Mouse (Mus musculus): ENCODE data around the gene Hist2h2ab. TPM values are rescaled to one million over a fixed set of nuclear protein-coding genes. Genes with fewer than 3 reads are reported as not detected.
"Not testable (repeated sequence)": the region's sequence is repeated elsewhere in the genome, so short reads cannot be mapped to it uniquely, and the experiment has no call there.

The Hist2h2ab gene
- total and polyA plus RNA-seq, 2 experiments: 0.81 to 8.9 TPM

GRCm38 (mm10) chr3:96236834-96237334, 17.2 kb downstream of the Hist2h2ab start:
- Histone ChIP-seq H3K27me3 (ENCODE audit: control insufficient read depth, insufficient read depth, low read length) (no peaks in the 10 kb centered on the region), H3K79me2 (ENCODE audit: control insufficient read depth, insufficient read depth, low read length) (no peaks in the 10 kb centered on the region), H3K4me3 (ENCODE audit: insufficient read depth, low read depth, low read length) (no peak overlapping the region), H3K27ac (replicated peaks; ENCODE audit: insufficient read depth, low read depth, low read length) (no peak overlapping the region), H3K4me1 (ENCODE audit: control insufficient read depth, insufficient read depth, low read length) (peaks cover 5% of the 10 kb centered on the region; the same call in 1 of the 2 replicates), H3K36me3 (ENCODE audit: control insufficient read depth, insufficient read depth, low read length) (no peaks in the 10 kb centered on the region), H3K9ac (ENCODE audit: low read depth, low read length) (no peak overlapping the region)
- no peak for DNase-seq (ENCODE audit: extremely low read depth, low read depth, low spot score)
- TF ChIP-seq POLR2A (IDR thresholded peaks at IDR 0.05; ENCODE audit: extremely low read depth, insufficient read depth, low read length) (no peak), CTCF (IDR thresholded peaks at IDR 0.05; ENCODE audit: low read depth, low read length) (no peak)
- 86% methylated on average over 4 of the region's 4 CpGs for WGBS

- Histone ChIP-seq H3K27ac (replicated peaks; ENCODE audit: insufficient read depth, low read depth, low read length) (no peak overlapping the region), H3K36me3 (ENCODE audit: control insufficient read depth, insufficient read depth, low read length) (no peaks in the 10 kb centered on the region), H3K4me1 (ENCODE audit: control insufficient read depth, insufficient read depth, low read length) (peaks cover 5% of the 10 kb centered on the region; the same call in 1 of the 2 replicates), H3K9ac (ENCODE audit: low read depth, low read length) (no peak overlapping the region), H3K27me3 (ENCODE audit: control insufficient read depth, insufficient read depth, low read length) (no peaks in the 10 kb centered on the region), H3K79me2 (ENCODE audit: control insufficient read depth, insufficient read depth, low read length) (no peaks in the 10 kb centered on the region), H3K4me3 (ENCODE audit: insufficient read depth, low read depth, low read length) (no peak overlapping the region)
- 82% methylated on average over 7 of the region's 7 CpGs for WGBS
- TF ChIP-seq POLR2A (IDR thresholded peaks at IDR 0.05; ENCODE audit: extremely low read depth, insufficient read depth, low read length) (no peak), CTCF (IDR thresholded peaks at IDR 0.05; ENCODE audit: low read depth, low read length) (no peak)
- DNase-seq (ENCODE audit: extremely low read depth, low read depth, low spot score): no peak
Measured at GRCm38 (mm10) chr3:96237335-96237903, 17.8 kb downstream of the Hist2h2ab start.

- DNase-seq (ENCODE audit: extremely low read depth, low read depth, low spot score): no peak
Measured at GRCm38 (mm10) chr3:96237904-96238511, 18.3 kb downstream of the Hist2h2ab start.

GRCm38 (mm10) chr3:96238954-96239793, 19.5 kb downstream of the Hist2h2ab start, which contains the start of gene Hist2h3c2:
TSS of gene Hist2h3c2 (minus strand) at chr3:96239127.
- under 1% methylated on average over 21 of the region's 68 CpGs for WGBS

More at GRCm38 (mm10) chr3:96237904-96238511, 18.3 kb downstream of the Hist2h2ab start:
- Histone ChIP-seq H3K9ac (ENCODE audit: low read depth, low read length) (no peak overlapping the region), H3K4me3 (ENCODE audit: insufficient read depth, low read depth, low read length) (no peak overlapping the region), H3K36me3 (ENCODE audit: control insufficient read depth, insufficient read depth, low read length) (no peaks in the 10 kb centered on the region), H3K4me1 (ENCODE audit: control insufficient read depth, insufficient read depth, low read length) (peaks cover 5% of the 10 kb centered on the region; the same call in 1 of the 2 replicates), H3K27me3 (ENCODE audit: control insufficient read depth, insufficient read depth, low read length) (no peaks in the 10 kb centered on the region), H3K79me2 (ENCODE audit: control insufficient read depth, insufficient read depth, low read length) (no peaks in the 10 kb centered on the region), H3K27ac (replicated peaks; ENCODE audit: insufficient read depth, low read depth, low read length) (no peak overlapping the region)
- no peak for TF ChIP-seq CTCF (IDR thresholded peaks at IDR 0.05; ENCODE audit: low read depth, low read length)
- WGBS: 27% methylated on average over 12 of the region's 12 CpGs

GRCm38 (mm10) chr3:96239949-96240798, 20.5 kb downstream of the Hist2h2ab start, which contains the start of gene Hist2h2aa2:
TSS of gene Hist2h2aa2 (minus strand) at chr3:96240276.
- peak; percentile 74 for DNase-seq (ENCODE audit: extremely low read depth, low read depth, low spot score)
- Histone ChIP-seq H3K9ac (ENCODE audit: low read depth, low read length) (peak within 1 kb of the TSS; percentile 88), H3K4me3 (ENCODE audit: insufficient read depth, low read depth, low read length) (peak within 1 kb of the TSS; percentile 83), H3K27ac (replicated peaks; ENCODE audit: insufficient read depth, low read depth, low read length) (peak within 1 kb of the TSS; percentile 87), H3K4me1 (ENCODE audit: control insufficient read depth, insufficient read depth, low read length) (peaks cover 12% of the 10 kb centered on the region)
- 3% methylated on average over 42 of the region's 85 CpGs for WGBS
- H3K27me3 ChIP-seq (ENCODE audit: control insufficient read depth, insufficient read depth, low read length); H3K36me3 ChIP-seq (ENCODE audit: control insufficient read depth, insufficient read depth, low read length); H3K79me2 ChIP-seq (ENCODE audit: control insufficient read depth, insufficient read depth, low read length): not testable (repeated sequence)

More at GRCm38 (mm10) chr3:96238954-96239793, 19.5 kb downstream of the Hist2h2ab start, which contains the start of gene Hist2h3c2:
- not testable (repeated sequence) for H3K4me1 ChIP-seq (ENCODE audit: control insufficient read depth, insufficient read depth, low read length); H3K79me2 ChIP-seq (ENCODE audit: control insufficient read depth, insufficient read depth, low read length); H3K36me3 ChIP-seq (ENCODE audit: control insufficient read depth, insufficient read depth, low read length); H3K27me3 ChIP-seq (ENCODE audit: control insufficient read depth, insufficient read depth, low read length); DNase-seq (ENCODE audit: extremely low read depth, low read depth, low spot score)
- peak within 1 kb of the TSS; percentile 87 for H3K27ac ChIP-seq (replicated peaks; ENCODE audit: insufficient read depth, low read depth, low read length)
- peak within 1 kb of the TSS; percentile 88 for H3K9ac ChIP-seq (ENCODE audit: low read depth, low read length)
- peak within 1 kb of the TSS; percentile 83 for H3K4me3 ChIP-seq (ENCODE audit: insufficient read depth, low read depth, low read length)

Data from liver, adult 2 months (tissue).